Mouse (Mus musculus): ENCODE measurements at regions not wholly inside any gene's neighbourhood (a gene's known extent, or its start where the extent isn't known, plus 50 kb on each side); places are given as distances from the start of the nearest gene placed in this dataset.
"Not testable (repeated sequence)": the region's sequence is repeated elsewhere in the genome, so short reads cannot be mapped to it uniquely, and the experiment has no call there.

- not testable (repeated sequence) for TF ChIP-seq EP300, CTCF (IDR thresholded peaks at IDR 0.05)
These were observed 360.5 kb downstream of the Ice1 start for GRCm38 (mm10) chr13:70276884-70277378.

Measured in lung, postnatal 0 days (tissue).